Mouse (Mus musculus) kidney, postnatal 14 days (tissue): Measurements from ENCODE around the gene Cfap46.

Source experiments
- DNase-seq: peaks from one replicate; pipeline ENCODE4 v3.0.0; 2022; ENCODE audit warnings: mixed read lengths

Gene Cfap46

DNA sequence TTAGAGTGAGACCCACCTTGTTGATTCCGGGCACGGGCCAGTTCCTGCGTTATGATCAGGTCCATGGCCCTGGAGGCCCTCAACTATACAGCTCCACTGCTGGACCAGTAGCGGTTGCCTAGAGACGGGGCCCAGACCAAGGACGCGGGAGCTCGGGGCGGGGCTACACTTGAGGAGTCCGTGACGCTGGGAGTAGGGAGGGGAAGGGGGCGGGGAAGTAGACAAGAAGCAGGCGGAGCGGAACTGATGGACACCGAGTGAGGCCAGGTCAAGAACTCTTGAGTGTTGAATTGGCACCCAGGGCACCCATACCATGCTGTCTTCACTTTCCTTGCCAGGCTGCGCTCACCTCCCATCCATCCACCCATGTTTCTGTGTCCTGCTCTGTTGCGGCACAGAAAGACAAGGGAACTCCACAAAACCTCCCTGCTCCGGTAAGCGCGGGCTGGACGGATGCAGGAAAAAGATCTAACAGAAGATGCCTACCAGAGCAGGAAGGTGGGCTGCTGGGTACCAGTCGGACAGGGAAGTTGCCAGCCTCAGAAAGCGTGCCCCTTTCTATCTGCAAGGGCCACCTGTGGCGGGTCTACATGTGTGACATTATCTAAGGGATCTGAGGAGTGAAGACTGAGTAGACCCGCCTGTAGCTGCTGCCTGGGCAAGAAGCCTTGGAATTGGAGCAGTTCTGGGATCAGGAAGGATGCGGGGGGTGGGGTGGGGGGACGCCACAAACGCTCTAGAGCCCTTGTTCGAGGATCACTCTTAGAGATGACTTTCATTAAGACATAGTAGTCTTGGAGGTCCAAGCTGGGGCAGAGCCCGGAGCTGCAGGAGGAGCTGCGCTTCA, at the start of gene Cfap46:
Cfap46 (minus strand) TSS at position 112 of the 847 bp plus-strand sequence.
- DNase-seq, result peak; percentile 92

GRCm38 (mm10) chr7:139731276-139731696, 47.7 kb upstream of the Cfap46 start:
- peak; percentile 9 for DNase-seq

DNA sequence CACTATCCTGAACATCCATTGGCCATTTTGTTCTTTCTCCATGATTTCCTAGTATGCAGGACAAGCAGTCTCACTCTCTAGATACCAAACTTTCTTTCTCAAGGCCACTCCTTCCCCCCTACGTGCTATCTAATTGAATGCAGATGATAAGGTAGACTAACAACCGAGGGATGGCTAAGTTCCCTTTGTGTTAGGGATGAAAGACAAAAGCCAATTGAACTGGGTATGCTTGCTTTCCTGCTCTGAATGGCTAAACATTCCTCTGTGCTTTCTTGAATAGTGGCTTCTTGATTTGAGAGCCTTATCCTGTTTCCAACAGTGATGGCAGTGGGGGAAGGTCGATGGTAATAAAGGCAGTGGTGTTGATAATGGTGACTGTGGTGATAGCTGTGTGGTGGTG, 43.5 kb upstream of the Cfap46 start:
- DNase-seq, result no peak

DNA sequence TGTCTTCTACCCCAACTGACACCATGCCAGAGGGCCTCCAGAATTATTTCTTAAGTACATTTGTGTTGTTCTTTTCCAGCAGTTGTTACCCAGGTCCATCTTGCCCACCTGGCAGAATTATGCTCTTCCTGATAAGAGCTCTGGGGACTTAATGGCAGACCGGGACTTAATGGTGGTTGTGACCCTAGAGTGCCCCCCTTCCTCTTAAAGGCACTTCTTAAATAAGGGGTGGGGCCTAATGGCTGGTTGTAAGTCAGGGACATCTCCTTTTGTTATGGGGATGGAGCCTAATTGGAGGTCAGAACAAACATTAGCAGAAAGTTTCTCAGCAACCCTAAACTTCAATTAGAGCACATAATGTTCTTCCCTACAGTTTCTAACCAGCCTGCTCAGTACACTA, 42.0 kb upstream of the Cfap46 start:
- no peak for DNase-seq

DNA sequence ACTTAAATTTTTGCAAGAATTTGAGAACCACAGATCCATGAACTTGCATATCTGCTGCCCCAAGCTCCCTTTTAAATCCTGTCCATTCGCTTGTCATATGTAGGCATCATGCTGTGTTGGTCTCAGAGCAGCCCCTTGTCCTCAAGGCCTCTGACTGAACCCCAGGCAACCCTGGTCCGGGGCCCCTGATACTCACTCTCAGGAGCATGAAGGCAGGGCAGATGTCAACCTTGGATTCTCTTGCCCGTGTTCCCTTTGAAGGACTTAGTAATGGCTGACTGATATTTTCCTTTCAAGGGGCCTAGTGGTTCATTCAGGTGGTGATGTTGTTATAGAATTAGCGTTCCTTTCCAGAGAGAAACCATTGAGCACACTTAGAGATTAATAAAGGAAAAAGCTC, 40.4 kb upstream of the Cfap46 start:
- DNase-seq, result no peak

DNA sequence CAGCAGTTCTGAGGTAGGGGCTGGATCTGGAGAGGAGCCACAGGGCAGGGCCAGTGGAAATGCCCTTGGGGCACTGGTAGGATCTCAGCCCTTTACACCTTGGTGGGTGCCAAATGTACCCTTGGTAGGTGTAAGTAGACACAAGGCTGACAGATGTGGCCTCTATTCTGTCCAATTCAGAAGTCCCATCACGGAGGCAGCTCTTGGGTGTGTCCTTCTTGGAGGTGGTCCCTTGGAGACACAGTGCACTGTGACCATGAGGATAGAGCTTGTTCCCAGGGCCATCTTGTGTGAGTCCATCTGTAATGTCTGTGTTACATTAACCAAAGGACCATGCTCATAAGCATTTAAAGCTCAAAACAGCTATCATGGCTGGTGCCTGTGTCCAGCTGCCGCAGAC, 37.6 kb upstream of the Cfap46 start:
- no peak for DNase-seq

- peak; percentile 16 for DNase-seq
These were observed 34.2 kb upstream of the Cfap46 start for GRCm38 (mm10) chr7:139717781-139718180.

DNA sequence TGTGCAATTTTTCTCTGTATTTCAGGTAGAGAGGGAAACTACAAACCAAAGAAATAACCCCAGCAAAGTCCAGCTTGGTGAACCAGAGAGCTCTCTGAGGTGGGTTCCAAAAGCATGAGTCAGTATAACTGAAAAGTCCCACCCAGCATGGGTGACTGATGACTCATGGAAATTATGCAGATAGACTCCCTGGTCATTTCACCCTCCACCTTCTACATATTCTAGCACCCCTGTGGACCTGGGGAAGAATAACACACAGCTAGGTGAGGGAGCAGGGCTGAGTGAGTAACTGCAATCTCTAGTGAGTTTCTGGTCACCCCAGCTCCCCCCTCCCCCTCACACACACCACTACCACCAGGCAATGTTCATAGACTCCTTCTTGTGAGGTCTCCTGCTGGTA, 28.2 kb upstream of the Cfap46 start:
- DNase-seq, result no peak

GRCm38 (mm10) chr7:139706411-139707120, 22.9 kb upstream of the Cfap46 start:
- DNase-seq, result no peak

DNA sequence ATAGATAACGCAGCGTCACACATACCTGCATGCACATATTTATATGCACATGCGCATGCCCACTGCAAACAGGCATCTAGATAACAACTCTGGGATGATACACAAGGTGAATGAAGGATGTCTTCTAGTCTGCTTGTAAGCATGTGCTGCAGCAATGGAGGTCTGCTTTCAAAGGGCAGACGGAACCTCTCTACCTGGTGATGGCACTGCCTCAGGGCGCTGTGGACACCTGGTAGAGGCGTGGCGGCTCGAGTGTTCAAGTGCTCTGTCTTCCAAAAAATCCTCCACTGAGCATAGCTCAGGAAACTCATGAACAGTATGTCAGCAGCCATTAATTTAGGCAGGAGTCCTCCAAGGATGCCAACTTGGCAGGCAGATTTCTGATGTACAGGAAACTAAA, 22.2 kb upstream of the Cfap46 start:
- DNase-seq, result no peak

GRCm38 (mm10) chr7:139705081-139705480, 21.5 kb upstream of the Cfap46 start:
- no peak for DNase-seq

DNA sequence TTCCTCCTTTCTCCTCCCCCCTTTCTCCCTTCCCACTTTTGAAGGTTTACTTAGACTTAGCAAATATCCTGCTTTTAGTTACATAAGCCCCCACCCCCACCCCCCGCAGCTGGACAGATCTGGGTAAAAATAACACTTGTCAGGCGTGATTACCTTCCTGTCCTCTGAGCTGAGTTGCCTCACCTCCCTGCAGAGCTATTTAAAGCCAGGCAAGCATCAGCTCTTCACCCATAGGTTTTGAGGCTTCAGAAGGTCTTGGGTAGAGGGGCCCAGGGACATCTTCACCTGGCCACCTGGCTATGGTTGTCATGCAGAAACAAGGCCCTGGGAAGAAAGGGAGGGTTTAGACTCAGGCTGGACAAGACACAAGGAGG, 20.2 kb upstream of the Cfap46 start:
- DNase-seq, result no peak

GRCm38 (mm10) chr7:139703146-139703825, 19.7 kb upstream of the Cfap46 start:
- DNase-seq, result peak; percentile 82

DNA sequence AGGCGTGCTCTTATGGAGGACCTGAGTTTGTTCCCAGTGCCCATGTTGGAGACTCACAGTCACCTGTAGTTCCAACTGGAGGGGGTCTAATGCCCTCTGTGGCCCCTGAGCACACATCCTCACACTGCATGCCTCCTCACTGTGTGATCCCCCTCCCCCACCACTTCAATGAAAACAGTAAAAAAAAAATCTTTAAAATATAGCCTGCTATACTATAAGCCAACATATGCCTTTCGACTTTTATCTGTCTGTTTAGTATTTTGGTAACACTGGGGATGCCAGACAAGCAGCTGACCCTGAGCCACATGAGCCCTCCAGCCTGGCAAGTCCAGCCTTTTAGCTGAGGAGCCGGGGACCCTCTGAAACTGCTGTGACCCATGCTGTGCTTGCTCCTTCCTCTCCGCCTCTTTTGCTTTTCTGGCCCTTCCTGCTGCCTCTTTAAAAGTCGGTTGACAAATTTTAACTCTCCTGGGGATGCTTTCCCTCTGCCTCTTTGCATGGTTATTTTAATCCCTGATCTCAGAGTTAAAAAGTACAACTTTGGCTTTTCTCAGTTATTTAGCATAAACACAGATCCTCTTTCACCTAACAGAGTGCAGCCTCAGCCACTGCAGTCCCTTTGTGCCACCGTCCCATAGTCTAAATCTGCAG, 18.2 kb upstream of the Cfap46 start:
- no peak for DNase-seq

GRCm38 (mm10) chr7:139692641-139693294, 9.2 kb upstream of the Cfap46 start:
- DNase-seq, result no peak

DNA sequence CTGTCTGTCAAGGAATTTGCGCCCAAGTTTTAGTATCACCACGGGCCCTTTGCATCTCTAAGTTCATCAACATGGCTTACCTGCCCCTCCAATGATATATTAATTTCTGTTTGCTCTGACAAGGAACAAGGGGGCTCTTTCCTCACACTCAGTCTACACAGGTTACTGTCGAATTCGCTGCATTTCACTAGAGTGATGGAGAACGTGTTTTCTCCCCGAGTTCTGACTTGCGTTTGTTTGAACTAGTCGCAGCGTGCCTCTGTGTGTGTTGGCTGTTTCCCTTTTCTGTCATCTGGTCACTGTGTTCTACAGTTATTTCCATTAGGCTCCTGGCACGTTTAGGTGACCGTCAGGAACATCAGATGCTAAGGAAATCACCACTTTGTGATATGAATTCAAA, 8.6 kb upstream of the Cfap46 start:
- DNase-seq, result no peak

DNA sequence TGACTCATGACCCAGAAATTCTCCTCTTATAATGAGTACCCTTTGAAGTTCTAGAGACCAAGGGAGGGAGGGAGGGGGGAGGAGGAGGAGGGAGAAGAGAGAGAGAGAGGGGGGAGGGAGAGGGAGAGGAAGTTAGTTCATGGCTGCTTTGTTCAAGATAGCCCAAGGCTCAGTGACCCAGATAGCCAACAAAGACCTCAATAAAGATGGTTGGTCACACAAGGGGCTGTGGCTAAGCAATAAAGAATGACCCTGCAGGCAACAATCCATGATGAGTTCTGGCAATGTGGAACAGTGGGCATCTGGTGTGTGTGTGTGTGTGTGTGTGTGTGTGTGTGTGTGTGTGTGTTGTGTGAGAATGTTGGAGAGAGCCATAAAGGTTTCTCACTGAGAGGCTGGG, 1.7 kb upstream of the Cfap46 start:
- no peak for DNase-seq

GRCm38 (mm10) chr7:139684553-139684929, 924 bp upstream of the Cfap46 start:
- DNase-seq, result peak; percentile 94

DNA sequence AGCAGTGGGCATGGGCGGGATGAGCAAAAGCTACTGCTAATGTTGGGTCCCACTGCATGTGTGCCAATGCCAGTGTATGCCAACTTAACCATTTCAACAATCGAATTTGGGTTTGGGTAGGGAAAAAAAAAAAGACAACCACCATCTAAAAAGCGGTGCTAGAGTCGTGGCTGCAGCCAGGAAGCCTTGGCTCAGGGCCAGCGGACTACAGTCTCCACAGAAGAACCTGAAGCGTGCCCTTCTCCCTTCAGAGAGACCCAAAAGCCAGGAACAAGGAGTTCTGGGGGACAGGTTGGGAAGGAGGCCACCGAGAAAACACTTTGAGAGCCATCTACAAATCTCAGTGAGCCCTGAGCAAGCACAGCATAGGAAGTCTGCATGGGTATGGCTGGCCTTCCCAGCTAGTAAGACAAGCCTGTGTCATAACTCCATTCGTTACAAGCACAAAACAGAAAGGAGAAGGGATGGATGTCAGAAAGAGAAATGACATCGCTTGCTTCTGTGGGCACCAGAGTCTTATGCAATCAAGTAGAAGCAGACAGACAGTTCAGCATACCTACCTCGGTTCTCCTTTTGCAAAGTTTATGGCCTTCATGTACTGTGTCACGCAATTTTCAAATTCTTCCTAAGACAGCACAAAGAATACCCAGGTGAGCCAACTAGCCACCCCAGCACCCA, 1.6 kb downstream of the Cfap46 start:
- no peak for DNase-seq

- no peak for DNase-seq
These were observed 7.2 kb downstream of the Cfap46 start for GRCm38 (mm10) chr7:139676433-139676832.

DNA sequence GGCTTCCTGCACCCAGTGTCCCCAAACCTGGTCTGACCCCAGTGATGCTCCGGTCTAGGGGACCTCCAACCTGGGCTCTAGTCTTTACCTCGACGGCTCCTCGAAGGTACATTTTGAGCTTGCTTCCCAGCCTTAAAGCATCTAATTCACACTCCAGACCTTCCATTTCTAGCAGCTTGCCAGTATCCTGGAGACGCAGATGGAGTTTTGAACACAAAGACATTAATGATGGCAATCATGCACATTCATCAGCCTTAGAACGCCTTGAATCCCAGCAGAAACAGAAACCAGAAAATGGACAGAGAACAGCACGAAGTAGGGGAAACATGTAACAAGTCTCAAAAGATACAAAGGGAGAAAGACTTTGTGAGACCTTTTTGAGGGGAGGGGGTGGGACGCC, 16.7 kb downstream of the Cfap46 start:
- no peak for DNase-seq

DNA sequence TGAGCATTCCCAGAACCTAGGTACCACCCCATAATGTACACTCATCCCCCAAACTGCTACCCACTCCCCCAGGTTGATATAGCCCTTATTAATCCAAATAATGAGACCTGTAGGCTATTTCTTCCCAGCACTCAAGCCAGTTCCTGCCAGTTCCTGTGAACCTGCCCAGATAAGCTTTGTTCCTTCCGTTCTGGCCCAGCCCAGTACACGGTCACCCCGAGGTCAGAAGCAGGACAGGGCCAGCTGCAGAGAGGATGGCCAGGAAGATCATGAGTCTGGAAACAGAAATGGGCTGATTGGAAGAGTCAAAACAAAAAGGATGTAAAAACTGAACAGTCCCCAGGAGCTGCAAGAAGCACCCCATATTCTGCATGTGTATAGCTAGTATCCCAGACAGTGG, 20.3 kb downstream of the Cfap46 start:
- DNase-seq, result peak; percentile 20
